Mouse (Mus musculus) embryo, embryonic 11.5 days (tissue): Measurements from ENCODE around the gene Taf3.

ENCODE experiments used
- DNase-seq: peaks from one replicate; pipeline ENCODE4 v3.0.0-alpha.2; 2012; ENCODE audit warnings: low read depth, low spot score

The Taf3 gene

GRCm38 (mm10) chr2:9890251-9890650 lies 158.1 kb downstream of the Taf3 start:
- DNase-seq = no peak

- no peak for DNase-seq
Measured at GRCm38 (mm10) chr2:9889651-9890183, 158.7 kb downstream of the Taf3 start, which contains the start of gene Gata3. Gene Gata3, minus strand, starts transcription at chr2:9890034.

DNA sequence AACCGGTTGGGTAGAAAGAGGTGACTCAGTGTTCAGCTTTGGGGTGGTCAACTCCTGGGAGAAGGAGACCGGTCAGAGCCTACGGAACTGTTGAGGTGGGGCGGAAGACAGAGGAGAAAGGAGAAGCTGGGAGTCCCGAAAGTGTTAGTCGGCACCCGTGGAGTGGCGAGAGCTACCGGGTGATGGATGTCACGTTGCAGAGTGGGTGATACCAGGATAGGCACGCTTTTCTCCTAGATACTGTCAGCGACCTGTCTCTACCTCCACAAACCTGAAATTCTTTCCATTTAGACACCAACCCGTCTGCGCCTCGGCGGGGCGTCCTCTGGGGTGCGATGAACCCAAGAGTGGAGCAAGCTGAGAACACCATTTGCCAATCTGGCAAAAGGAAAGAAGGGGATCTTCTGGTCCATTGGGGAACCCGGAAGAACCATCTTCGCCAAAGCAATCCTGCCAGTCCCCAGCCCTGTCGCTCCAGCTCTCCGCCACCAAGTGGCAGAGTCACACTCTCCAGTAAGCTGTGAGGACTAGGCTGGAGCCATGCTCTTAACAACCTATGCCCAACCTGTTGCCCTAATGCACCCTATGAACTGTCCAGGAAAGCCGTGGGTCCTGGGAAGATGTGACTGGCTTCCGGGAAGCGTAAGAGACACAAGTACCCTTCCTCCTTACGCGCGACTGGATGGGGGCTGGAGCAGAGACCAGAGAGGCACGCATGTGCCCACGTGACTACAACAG lies 159.3 kb downstream of the Taf3 start, which contains the start of gene 9230102O04Rik:
TSS of gene 9230102O04Rik (minus strand) at position 628 of the 738 bp plus-strand sequence.
- no peak for DNase-seq

DNA sequence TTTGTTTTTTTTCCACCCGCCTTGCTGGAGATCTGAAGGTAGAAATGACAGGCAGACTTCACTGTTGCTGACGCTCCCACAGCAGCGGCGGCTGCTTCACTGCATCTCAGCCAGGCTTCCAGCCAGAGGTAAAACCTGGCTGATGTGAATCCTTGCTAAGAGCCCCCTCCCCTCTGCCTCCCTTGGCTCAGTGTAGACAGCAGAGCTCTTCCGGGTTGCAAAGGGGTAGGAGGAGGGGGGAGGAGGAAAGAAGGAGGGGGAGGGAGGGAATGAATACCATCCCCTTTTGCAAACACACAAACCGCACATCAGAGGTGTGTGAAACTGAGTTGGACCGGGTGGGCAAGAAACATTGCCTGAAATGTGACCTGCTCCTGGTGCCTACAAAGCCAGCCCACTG lies 160.8 kb downstream of the Taf3 start:
- DNase-seq = no peak

GRCm38 (mm10) chr2:9886921-9887610 lies 161.3 kb downstream of the Taf3 start:
- DNase-seq = no peak

DNA sequence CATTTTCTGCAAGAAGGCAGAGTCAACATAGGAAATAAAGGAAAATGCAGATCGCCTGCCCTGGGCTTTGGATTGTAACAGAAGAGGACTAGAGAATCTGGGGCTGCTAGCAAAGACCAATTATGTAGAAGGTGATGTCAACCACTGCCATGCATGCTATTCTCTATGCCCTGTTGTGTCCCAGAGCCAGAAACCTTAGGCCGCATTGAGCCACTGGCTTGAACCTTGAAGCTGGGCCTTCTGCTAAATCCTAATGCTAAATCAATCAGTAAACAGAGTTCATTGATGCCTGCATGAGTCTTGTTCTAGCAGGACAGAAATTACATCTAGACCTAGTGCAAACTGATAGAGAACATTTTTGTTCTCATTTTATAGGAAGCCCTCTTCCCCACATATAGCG lies 162.4 kb downstream of the Taf3 start:
- no peak for DNase-seq

GRCm38 (mm10) chr2:9885217-9885770 lies 163.1 kb downstream of the Taf3 start:
- no peak for DNase-seq

- no peak for DNase-seq
Measured at GRCm38 (mm10) chr2:9884533-9885216, 163.7 kb downstream of the Taf3 start.

- no peak for DNase-seq
Measured at GRCm38 (mm10) chr2:9883803-9884532, 164.4 kb downstream of the Taf3 start.

- no peak for DNase-seq
Measured at GRCm38 (mm10) chr2:9882926-9883802, 165.2 kb downstream of the Taf3 start.

DNA sequence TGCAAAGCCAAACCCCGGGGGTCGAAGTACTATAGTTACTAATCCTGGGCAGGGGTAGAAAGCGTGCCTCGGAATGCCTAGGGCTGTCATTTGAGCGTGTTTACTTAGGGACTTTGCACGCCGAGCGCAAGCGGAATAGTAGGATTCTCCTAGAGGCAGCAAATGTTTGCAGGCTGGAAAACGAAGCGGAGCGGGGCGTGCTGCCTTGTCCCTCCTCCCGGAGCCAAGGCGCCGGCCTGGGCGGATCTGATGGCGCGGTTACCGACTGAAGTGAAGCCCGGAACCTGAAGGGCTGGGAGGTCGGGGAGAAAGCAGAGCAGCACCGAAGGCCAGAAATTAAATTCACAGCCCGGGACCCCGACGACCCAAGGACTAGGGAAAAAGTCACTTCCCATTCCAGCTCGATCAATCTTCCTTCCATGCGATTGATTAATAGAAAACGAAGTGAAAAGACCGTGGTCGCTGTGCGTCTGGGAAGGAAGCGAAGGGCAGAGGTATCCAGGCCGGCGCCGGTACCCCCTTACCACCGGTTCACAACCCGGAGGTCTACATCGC lies 165.9 kb downstream of the Taf3 start:
- DNase-seq = no peak

- DNase-seq = no peak
Measured at GRCm38 (mm10) chr2:9881611-9882023, 166.8 kb downstream of the Taf3 start.

DNA sequence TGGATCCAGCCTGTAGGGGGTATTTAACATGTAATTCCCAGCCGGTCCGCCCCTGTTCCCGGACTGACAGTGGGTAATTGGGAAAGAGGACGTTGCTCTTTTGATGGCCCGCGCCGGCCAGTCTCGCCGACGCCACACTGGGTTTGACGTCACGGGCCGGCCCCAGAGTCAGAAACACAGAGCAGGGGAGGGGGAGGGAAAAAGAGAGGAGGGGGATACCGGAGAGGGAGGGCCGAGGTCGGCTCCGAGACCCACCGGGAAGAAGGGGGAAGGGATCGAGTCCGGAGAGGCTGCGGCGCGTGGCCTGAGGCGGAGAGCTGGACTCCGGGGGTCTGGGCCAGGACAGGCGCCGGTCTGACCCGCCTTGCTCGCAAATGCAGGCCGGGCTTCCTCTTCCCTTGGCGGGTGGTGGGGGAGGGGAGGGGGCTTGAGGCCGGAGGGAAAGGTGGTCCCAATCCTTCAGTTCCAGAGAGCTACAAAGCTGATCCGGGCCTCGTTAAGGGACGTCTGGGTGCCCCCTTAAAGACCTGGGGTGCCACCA lies 167.3 kb downstream of the Taf3 start, which contains the start of gene 4930412O13Rik:
TSS of gene 4930412O13Rik (plus strand) at position 202 of the 541 bp plus-strand sequence.
- no peak for DNase-seq

DNA sequence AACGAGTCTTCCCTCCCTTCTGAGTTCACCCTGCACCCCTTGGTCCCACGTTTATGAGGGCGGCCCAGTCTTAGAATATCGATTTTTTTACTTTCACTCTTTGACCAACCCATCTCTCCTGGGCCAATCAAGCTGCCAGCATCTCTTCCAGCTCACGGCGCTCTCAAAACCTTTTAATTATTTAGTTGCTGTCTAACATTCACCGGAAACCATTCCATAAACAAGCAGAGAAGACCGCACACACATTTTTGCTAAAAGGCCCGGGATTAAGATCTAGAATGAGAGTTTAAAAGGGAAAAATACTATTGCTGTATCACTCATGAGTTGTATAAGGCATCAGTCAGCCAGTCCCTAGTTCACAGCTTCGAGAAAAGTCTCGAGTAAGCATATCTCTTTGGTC lies 168.1 kb downstream of the Taf3 start:
- no peak for DNase-seq

DNA sequence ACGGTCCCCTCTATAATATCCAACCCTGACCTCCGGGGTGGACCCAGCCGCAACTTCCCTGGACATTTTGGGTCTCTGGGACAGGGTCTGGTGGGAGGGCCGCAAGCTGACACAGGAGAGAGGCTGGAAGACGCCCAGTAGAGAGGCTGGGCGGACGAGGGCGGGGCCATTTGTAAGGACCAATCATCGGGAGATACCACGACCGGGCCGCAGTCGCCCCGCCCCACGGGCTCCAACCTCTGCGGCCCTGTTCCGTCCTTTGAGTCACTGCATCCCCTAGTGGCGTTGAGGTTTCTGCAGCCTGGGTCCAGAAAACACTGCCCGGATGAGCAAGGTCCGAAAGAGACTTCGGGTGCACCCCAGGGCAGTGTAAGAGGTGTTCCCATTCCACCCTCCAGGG lies 168.9 kb downstream of the Taf3 start:
- DNase-seq = peak; percentile 87

GRCm38 (mm10) chr2:9879092-9879491 lies 169.3 kb downstream of the Taf3 start:
- DNase-seq = no peak

DNA sequence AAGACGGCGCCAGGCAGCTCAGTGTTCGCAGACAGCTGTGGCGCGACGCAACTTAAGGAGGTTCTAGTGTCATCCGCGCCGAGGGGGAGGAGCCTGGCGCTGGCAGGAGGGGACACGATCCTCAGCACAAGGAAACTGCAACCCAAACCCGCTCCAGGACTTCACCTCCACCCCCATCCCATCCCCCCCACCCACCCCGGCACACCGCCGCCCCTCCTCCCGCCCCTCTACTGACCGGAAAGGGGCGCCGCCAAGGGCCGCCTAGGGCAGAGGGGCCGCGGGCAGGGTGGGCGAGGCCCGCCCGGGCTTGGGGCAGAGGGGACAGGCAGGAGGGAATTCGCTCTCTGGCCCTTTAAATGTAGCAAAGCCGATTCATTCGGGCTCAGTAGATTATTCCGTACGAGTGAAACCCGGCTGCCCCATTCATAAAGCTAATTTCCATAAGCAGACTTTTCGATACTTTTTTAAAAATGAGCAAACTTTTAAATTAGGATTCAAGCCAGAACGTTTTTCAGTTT lies 169.8 kb downstream of the Taf3 start:
- DNase-seq = no peak

GRCm38 (mm10) chr2:9877966-9878563 lies 170.3 kb downstream of the Taf3 start:
- no peak for DNase-seq

DNA sequence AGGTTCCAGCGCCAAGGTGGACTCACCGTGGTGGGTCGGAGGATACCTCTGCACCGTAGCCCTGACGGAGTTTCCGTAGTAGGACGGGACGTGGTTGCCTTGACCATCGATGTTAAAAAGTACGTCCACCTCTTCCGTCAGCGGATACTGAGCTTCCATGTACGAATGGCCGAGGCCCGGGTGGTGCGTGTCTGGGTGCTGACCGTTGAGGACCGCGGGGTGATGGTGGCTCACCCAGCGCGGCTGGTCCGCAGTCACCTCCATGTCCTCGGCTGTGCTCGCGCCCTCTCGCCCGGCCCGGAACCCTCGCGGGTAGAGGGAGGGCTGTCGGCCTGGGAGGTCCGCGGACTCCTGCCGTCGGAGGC lies 171.1 kb downstream of the Taf3 start:
- no peak for DNase-seq
